Mouse (Mus musculus) erythroblast, embryonic 14.5 days (primary cell): ENCODE results near the gene Eya2. TPM values are rescaled to one million over a fixed set of nuclear protein-coding genes. Genes with fewer than 3 reads are reported as not detected.

Experiments used
- H3K27me3 ChIP-seq: 2 replicates; pipeline ENCODE4 v1.6.1; 2012; ENCODE audit warnings: inconsistent platforms; ENCODE audit not compliant: control insufficient read depth
- H3K36me3 ChIP-seq: 2 replicates; pipeline ENCODE4 v1.6.1; 2012; ENCODE audit warnings: mild to moderate bottlenecking, inconsistent platforms; ENCODE audit not compliant: control insufficient read depth
- H3K4me1 ChIP-seq: 2 replicates; pipeline ENCODE4 v1.6.1; 2012; ENCODE audit warnings: inconsistent platforms; ENCODE audit not compliant: control insufficient read depth
- H3K4me3 ChIP-seq: replicated peaks from 2 replicates; pipeline ENCODE3; 2012; ENCODE audit warnings: moderate library complexity, mild to moderate bottlenecking, inconsistent platforms
- H3K9me3 ChIP-seq: 2 replicates; pipeline ENCODE4 v1.6.1; 2012; ENCODE audit warnings: low read length, inconsistent platforms, mixed read lengths; ENCODE audit not compliant: control insufficient read depth
- GATA1 ChIP-seq: IDR thresholded peaks from 2 replicates; pipeline ENCODE4 v1.6.1; 2012; ENCODE audit warnings: low read length, inconsistent platforms, mixed read lengths
- TAL1 ChIP-seq: IDR thresholded peaks from 3 replicates; pipeline ENCODE4 v1.6.1; 2012; ENCODE audit warnings: low read length, inconsistent platforms, mixed read lengths
- polyA plus RNA-seq: library from polyadenylated mRNA; stranded (reverse); fragments of >175 nt; gene quantifications from 2 replicates; pipeline ENCODE4 v1.2.3, GENCODE M21; 2012

Eya2 gene
- polyA plus RNA-seq, 1 experiment = not detected

DNA sequence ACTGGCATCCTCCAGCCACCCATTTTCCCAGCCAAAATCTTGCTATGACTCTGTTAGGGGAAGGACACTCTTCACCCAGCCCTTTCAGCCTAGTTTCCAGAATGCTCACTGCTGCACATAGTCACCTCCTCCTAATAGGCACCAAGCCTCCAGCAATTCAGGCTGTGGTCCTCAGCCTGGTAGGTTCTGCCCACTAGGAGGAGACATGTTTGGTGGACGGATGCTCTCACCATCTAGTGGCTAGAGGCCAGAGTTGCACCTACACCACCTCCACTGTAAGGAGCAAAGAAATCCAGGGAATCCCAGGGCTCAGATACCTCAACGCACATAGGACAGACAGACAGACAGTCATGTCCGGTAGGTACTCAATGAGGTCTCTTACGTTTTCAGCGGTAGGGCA, 216.7 kb downstream of the Eya2 start:
- Histone ChIP-seq H3K4me3 (no peak overlapping the region), H3K36me3 (peaks cover 97% of the 10 kb centered on the region), H3K9me3 (no peaks in the 10 kb centered on the region), H3K4me1 (no peaks in the 10 kb centered on the region), H3K27me3 (no peaks in the 10 kb centered on the region)
- no peak for TF ChIP-seq TAL1
- no peak for TF ChIP-seq GATA1

- H3K27me3 ChIP-seq = no peaks in the 10 kb centered on the region
- TF ChIP-seq GATA1 = no peak
- no peak for TF ChIP-seq TAL1
- H3K4me3 ChIP-seq = no peak overlapping the region
- H3K4me1 ChIP-seq = no peaks in the 10 kb centered on the region
- no peaks in the 10 kb centered on the region for H3K9me3 ChIP-seq
- H3K36me3 ChIP-seq = peaks cover 98% of the 10 kb centered on the region
These were observed 218.1 kb downstream of the Eya2 start for GRCm38 (mm10) chr2:165812889-165813288.

GRCm38 (mm10) chr2:165815103-165815880, 220.5 kb downstream of the Eya2 start:
- no peaks in the 10 kb centered on the region for H3K27me3 ChIP-seq
- TF ChIP-seq TAL1 = no peak
- no peak for TF ChIP-seq GATA1

GRCm38 (mm10) chr2:165817437-165817836, 222.6 kb downstream of the Eya2 start:
- H3K4me1 ChIP-seq = no peaks in the 10 kb centered on the region
- no peak for TF ChIP-seq GATA1
- TF ChIP-seq TAL1 = no peak
- H3K36me3 ChIP-seq = peaks cover 98% of the 10 kb centered on the region
- H3K4me3 ChIP-seq = no peak overlapping the region
- no peaks in the 10 kb centered on the region for H3K9me3 ChIP-seq
- no peaks in the 10 kb centered on the region for H3K27me3 ChIP-seq

More at GRCm38 (mm10) chr2:165815103-165815880, 220.5 kb downstream of the Eya2 start:
- no peaks in the 10 kb centered on the region for H3K9me3 ChIP-seq
- no peaks in the 10 kb centered on the region for H3K4me1 ChIP-seq
- H3K36me3 ChIP-seq = peaks cover 98% of the 10 kb centered on the region
- H3K4me3 ChIP-seq = no peak overlapping the region

DNA sequence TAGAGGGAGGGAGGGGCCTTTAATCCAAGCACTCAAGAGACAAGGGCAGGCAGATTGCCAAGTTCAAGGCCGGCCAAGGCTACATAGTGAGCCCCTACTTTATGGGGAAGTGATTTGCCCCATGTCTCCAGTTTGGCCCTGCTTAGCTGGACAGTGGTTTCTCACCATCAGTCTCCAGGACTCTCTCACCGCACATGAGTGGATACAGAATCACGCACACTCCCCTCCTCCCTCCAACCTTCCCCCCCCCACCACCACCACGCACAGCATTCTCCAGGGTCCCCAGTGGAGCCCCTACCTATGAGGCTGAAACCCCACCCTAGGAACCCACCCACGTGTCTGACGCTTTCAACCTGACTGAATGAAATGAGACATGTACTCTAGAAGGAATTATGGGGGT, 223.7 kb downstream of the Eya2 start:
- Histone ChIP-seq H3K4me1 (no peaks in the 10 kb centered on the region), H3K36me3 (peaks cover 100% of the 10 kb centered on the region), H3K9me3 (no peaks in the 10 kb centered on the region), H3K27me3 (no peaks in the 10 kb centered on the region), H3K4me3 (no peak overlapping the region)
- TF ChIP-seq TAL1 (no peak), GATA1 (no peak)

DNA sequence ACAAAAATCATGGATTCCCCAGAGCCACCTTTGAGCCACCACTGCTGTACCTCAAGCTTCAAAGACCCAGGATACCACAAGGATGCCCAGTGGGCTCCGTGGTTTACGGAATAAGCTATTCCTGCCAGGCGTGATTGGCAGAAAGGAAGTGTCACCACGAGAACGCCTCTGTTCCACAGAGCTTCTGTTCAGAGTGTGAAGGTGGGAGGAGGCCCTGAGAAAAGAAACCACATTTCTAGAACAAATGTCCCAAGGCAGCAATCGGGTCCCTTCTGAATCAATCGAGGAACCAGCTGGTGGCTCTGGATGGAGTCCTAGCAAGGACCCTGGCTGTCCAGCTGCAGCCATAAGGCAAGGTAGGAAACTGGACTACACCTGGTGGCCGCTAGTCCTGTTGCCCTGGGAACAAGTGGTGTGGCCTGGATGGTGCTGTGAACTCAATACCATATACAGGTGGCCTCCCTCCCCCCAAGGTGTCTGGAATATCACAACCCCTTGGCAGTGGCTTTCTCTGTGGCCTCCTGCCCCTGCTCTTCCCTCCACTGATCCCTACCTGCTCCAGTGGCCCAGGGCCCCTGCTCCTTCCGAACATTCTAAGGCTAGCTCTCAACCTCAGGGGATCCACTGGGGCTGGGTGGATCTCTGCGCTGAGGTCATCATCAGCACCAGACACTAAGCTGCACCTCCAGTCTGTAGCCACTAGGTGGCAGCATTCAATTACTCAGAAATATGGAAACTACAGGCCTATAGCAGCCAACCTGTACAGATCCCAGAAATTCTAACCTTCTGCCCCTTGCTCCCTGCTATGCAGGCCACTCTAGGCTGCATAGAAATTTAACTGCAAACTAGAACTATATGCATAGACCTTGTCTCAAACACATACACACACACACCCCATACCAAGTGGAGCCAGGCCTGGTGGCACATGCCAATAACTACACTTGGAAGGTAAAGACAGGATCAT, 224.4 kb downstream of the Eya2 start:
- TF ChIP-seq TAL1 = no peak
- TF ChIP-seq GATA1 = no peak
- H3K4me1 ChIP-seq = no peaks in the 10 kb centered on the region
- no peak overlapping the region for H3K4me3 ChIP-seq
- no peaks in the 10 kb centered on the region for H3K27me3 ChIP-seq
- H3K9me3 ChIP-seq = no peaks in the 10 kb centered on the region
- H3K36me3 ChIP-seq = peaks cover 100% of the 10 kb centered on the region

DNA sequence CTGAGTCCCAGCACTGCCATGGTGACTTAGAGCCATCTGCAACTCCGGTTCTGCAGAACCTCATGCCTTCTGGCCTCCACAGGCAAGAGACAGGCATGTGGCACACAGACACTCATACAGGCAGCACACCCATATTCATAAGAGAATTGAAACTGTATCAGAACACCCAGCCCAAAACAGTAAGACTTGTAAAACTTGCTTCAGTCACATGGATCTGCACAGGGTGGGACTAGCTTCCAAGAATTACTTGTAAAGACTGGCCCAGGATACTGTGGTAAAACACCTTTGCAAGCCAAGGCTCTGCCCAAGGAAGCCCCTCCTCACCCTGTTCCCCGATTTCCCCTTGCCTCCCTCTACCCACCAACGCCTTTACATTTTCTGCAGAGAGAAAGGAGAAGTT, 225.2 kb downstream of the Eya2 start:
- H3K36me3 ChIP-seq = peaks cover 100% of the 10 kb centered on the region
- H3K27me3 ChIP-seq = no peaks in the 10 kb centered on the region
- no peaks in the 10 kb centered on the region for H3K4me1 ChIP-seq
- TF ChIP-seq GATA1 (no peak), TAL1 (no peak)
- H3K4me3 ChIP-seq = no peak overlapping the region
- no peaks in the 10 kb centered on the region for H3K9me3 ChIP-seq

DNA sequence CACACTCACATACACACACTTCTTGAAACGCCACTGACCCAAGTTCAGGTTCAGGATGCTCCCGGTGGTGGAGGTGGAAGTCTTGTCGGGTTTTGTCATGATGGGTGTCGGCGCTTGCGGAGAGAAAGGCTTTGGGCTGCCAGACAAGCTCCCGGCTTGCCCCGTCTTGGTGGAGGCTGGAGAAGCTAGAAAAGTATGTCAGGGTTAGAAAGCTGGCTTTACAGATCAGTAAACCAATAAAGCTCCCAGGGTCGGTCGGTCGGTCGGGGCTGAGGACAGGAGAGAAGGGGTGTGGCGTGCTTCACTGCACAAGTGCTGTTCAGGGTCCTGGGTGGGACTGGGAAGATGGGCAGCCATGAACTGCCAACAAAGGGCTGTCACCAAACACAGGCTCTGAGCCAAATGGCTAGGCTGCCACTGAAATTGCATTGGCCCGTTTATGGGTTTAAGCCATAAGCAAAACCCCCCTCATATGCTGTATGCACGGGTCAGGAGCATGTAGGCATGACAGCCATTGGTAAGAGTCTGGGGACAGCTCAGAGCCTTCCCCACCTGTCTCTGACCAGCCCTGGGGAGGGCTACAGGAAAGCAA, 225.8 kb downstream of the Eya2 start:
- Histone ChIP-seq H3K4me3 (no peak overlapping the region), H3K36me3 (peaks cover 100% of the 10 kb centered on the region), H3K27me3 (no peaks in the 10 kb centered on the region), H3K9me3 (no peaks in the 10 kb centered on the region), H3K4me1 (no peaks in the 10 kb centered on the region)
- TF ChIP-seq TAL1 (no peak), GATA1 (no peak)

Other genes starting within 250 kb of the Eya2 start
- gene Zfp663, start 226.3 kb upstream of the Eya2 start, polyA plus RNA-seq = not detected in 2 replicates
- gene Zfp334, start 206.8 kb upstream of the Eya2 start, polyA plus RNA-seq = 0.01 TPM in 1 of 2 replicates, not detected in the other
- gene Ocstamp, start 194.6 kb upstream of the Eya2 start, polyA plus RNA-seq = 0.01 TPM in 1 of 2 replicates, not detected in the other
- 0.02 and 0.03 TPM in 2 replicates for gene Slc13a3, start 121.8 kb upstream of the Eya2 start, polyA plus RNA-seq
- gene Trp53rka, start 101.7 kb upstream of the Eya2 start, polyA plus RNA-seq = 0.97 and 1.3 TPM in 2 replicates
- not detected in 2 replicates for gene Slc2a10, start 91.2 kb upstream of the Eya2 start, polyA plus RNA-seq